Mouse (Mus musculus) left cerebral cortex, postnatal 4 days (tissue): ENCODE data around the gene Zbtb39. TPM values are rescaled to one million over a fixed set of nuclear protein-coding genes. Genes with fewer than 3 reads are reported as not detected.
"Not testable (repeated sequence)": the region's sequence is repeated elsewhere in the genome, so short reads cannot be mapped to it uniquely, and the experiment has no call there.

ENCODE experiments used
- DNase-seq: peaks from one replicate; pipeline ENCODE4 v3.0.0-alpha.2; 2022
- intact Hi-C: fragments of 180-260 bp; cut with DNase I; formaldehyde crosslinking; loops from one replicate; pipeline ENCODE4 v1.15.1; 2025
- total RNA-seq, 2 experiments: library from RNA; stranded (reverse); gene quantifications; 2 replicates each; pipeline ENCODE4 v1.2.3; 2021

Gene Zbtb39
- total RNA-seq, 2 experiments from 2014 or later, result 14.5 to 15.1 TPM

DNA sequence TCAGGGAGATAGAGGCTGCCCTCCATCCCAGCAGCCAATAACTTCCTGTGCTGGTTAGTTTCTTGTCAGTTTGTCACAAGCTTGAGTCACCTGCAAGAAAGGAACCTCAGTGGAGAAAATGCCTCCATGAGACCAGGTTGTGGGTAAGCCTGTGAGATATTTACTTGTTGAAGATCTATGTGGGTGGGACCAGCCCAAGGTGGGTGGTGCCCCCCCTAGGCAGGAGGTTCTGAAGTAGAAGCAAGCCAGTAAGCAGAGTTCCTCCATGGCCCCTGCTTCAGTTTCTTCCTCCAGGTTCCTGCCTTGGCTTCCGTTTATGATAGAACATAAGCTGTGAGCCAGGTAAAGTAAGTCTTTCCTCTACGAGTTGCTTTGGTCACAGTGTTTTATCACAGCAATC, 3.1 kb upstream of the Zbtb39 start:
- intact Hi-C loops, result loop anchor here (5.0 kb wide), 3 partner anchors 44 to 201 kb away; no protein-coding TSS in a partner anchor
- DNase-seq, result no peak

DNA sequence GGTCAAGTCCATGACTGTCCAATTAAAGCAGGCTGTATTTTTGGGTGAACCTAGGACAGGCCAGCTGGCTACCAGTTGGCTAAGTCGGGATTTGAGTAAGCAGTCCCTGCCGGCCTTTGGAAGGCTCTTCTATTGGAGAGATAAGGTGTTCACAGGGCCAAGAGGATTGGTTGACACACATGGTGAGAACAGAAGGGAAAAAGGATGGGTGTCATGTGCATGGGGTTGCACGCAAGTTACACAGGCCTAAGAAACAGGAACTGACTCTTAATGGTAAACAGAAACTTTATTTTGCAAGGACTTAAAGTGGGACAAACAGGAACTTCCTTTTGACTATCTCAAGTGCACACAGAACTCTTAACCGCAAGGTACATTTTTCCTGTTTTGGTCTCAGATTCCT, 2.4 kb upstream of the Zbtb39 start:
- intact Hi-C loops, result loop anchor here (5.0 kb wide), 3 partner anchors 45 to 200 kb away; no protein-coding TSS in a partner anchor
- no peak for DNase-seq

DNA sequence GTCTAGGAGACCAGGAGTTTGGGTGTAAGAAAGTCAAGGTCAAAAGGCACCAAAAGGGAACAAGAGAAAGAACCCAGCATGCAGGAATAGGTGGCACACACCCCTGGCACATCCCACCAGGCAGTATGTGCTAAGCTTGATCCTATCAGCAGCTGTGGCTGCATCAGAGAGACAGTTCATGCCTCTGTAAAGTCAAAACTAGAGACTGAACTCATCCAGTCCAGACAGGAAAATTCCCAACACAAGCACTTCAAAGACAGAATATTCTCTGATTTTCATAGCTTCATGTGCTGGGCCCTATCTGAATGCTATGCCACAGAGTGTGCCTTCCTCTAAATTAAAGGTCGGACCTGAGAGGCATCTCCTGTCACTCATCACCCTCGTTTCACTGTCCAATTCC, 1.8 kb upstream of the Zbtb39 start:
- intact Hi-C loops, result loop anchor here (5.0 kb wide), 3 partner anchors 45 to 200 kb away; no protein-coding TSS in a partner anchor
- no peak for DNase-seq

GRCm38 (mm10) chr10:127738151-127738882, 1.0 kb upstream of the Zbtb39 start:
- intact Hi-C loops, result loop anchor here (5.0 kb wide), 3 partner anchors 46 to 199 kb away; no protein-coding TSS in a partner anchor
- peak; percentile 25 for DNase-seq

- intact Hi-C loops, result loop anchor here (5.0 kb wide), 3 partner anchors 47 to 198 kb away; no protein-coding TSS in a partner anchor
- peak; percentile 44 for DNase-seq
Observed at GRCm38 (mm10) chr10:127739661-127740161, 373 bp downstream of the Zbtb39 start.

- intact Hi-C loops, result no loop called here
- peak; percentile 50 for DNase-seq
Observed at GRCm38 (mm10) chr10:127744661-127745060, 5.3 kb downstream of the Zbtb39 start.

GRCm38 (mm10) chr10:127745886-127746285, 6.5 kb downstream of the Zbtb39 start:
- intact Hi-C loops, result no loop called here

GRCm38 (mm10) chr10:127747254-127747653, 7.9 kb downstream of the Zbtb39 start:
- intact Hi-C loops, result no loop called here
- no peak for DNase-seq

More at GRCm38 (mm10) chr10:127745886-127746285, 6.5 kb downstream of the Zbtb39 start:
- no peak for DNase-seq

DNA sequence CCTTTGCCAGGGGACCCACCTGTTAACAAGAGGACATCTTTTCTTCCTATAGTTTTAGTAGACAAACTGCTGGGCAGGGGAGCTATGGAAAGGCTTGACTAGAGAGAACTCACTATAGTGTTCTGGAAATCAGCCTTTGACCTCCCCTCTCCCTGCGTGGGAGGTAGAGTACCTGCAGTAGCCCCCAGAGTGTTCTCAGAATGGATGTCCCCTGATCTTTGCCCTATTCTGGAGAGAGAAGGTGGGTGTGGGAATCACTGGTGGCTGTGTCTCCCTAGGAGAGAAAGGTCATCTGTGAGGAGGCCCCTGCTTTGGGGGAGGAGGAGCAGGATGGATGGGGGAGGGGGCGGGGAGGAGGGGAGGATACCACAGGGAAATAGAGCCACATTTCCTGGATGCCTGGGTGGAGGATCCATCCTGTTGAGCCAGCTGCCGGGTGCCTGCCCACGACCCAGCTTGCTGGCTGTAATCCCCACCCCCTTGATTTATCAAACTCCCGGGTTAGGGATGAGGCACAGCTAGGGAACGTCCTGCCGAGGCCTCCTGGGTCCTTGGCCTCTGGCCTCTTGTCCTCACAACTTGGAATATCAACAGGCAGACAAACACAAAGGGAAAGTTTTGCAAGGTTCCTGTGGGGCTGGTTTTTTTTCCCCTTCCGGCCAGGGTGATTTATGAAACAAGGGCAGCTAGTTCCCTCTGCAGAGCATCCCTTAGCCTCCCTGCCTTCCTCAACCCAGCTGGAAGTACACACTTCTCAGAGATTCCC, 9.7 kb downstream of the Zbtb39 start:
- intact Hi-C loops, result no loop called here
- no peak for DNase-seq

DNA sequence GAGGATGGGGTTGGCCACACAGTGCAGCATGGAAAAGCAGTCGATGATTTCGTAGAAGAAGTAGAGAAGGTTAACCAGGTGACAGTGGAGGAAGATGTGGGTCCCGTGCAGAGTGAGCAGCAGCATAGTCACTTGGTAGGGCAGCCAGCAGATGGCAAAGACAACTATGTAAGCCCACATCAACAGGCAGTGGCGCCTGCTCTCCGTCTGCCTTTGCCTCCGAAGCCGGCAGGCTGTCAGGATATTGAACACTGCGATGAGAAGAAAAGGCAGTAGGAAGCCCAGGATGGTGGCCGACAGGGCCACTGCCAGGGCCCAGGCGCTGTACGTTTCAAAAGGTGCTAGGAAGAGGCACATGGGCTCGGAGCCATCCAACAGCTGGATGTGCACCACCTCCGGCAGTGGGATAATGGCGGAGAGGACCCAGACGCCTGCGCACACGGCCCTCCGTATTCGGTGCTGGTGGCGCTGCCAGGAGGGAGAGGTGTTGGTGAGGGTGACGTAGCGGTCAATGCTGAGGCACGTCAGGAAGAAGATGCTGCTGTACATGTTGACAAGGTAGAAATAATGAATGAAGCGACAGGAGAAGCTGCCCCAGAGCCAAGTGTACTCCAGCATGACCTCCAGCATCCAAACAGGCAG, 10.9 kb downstream of the Zbtb39 start:
- DNase-seq, result no peak
- intact Hi-C loops, result no loop called here

GRCm38 (mm10) chr10:127751548-127751947, 12.2 kb downstream of the Zbtb39 start, which contains the start of gene Gpr182:
Gene Gpr182, minus strand, starts transcription at chr10:127751732.
- intact Hi-C loops, result no loop called here
- no peak for DNase-seq

- intact Hi-C loops, result no loop called here
- DNase-seq, result no peak
Observed at GRCm38 (mm10) chr10:127754566-127755166, 15.3 kb downstream of the Zbtb39 start.

GRCm38 (mm10) chr10:127755246-127755645, 15.9 kb downstream of the Zbtb39 start:
- no peak for DNase-seq
- intact Hi-C loops, result no loop called here

GRCm38 (mm10) chr10:127755770-127756468, 16.6 kb downstream of the Zbtb39 start:
- no peak for DNase-seq
- intact Hi-C loops, result no loop called here

DNA sequence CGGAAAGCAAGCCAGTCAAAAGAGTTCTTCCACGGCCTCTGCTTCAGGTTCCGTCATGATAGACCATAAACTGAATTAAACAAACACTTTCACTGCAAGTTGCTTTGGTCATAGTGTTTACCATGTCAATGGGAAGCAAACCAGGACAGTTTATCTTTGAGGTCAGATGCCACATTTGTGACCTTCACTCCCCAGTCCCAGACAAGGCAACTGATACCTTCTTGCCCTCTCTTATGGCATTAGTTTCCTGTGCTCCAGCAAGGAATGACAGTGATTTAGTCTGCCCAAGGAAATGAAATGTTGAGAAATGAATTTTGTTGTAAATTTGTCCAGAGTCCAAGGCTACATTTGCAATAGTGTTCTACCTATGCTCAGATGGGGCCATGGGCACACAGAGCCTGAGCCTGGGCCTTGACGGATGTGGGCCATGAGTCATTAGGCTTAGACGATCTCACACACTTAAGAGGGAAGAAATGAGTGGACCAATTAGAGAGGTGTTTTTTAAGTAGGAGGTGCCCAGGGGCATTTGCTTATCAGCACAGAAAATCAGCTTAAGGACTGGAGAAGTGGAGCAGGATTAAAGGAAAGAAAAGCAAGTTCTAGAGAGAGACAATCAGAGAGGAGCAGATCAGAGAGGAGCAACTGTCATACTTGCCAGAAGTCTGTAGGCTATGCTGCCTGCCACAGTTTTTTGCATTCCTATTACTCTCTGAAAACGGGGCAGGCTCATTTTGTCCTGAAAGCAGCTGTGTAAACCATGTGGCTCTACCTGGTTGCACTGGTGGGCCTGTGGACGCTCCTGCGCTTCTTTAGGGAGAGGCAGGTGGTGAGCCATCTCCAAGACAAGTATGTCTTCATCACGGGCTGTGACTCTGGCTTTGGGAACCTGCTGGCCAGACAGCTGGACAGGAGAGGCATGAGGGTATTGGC, 20.1 kb downstream of the Zbtb39 start, which contains the start of the genes Rdh1 and Rdh16f1:
Gene Rdh1, plus strand, starts transcription at position 541 of the 930 bp plus-strand sequence.
Gene Rdh16f1, plus strand, starts transcription at position 607 of the 930 bp plus-strand sequence.
- DNase-seq, result no peak
- intact Hi-C loops, result no loop called here

GRCm38 (mm10) chr10:127762926-127763325, 23.6 kb downstream of the Zbtb39 start:
- DNase-seq, intact Hi-C loops: not testable (repeated sequence)

GRCm38 (mm10) chr10:127763914-127764680, 24.8 kb downstream of the Zbtb39 start:
- DNase-seq, result no peak
- intact Hi-C loops, result no loop called here

DNA sequence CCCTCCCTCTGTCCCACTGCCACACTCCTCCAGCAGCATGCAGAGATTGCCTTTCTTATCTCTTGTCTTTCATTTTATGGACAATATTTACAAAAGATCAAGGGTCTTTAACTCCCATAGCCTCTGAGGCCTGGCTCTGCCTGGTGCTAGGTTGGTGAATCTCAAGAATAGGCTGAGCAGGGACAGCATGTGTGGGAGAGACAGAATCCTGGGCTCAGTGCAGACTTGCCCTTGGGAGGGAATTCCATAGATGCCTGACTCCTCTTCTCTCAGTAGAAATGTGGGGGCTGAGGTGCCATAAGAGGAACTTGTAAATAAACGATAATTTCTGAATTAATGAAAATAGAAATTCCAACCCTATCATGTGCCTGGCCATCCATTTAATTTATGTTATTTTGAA, 27.2 kb downstream of the Zbtb39 start:
- intact Hi-C loops, result no loop called here
- no peak for DNase-seq
